Mouse (Mus musculus) layer of hippocampus, postnatal 14 days (tissue): ENCODE measurements around the gene Slc26a10. TPM values are rescaled to one million over a fixed set of nuclear protein-coding genes. Genes with fewer than 3 reads are reported as not detected.
A peak's percentile ranks its signal among the peaks of the same experiment; 100 is the strongest.
"Not testable (repeated sequence)": the region's sequence is repeated elsewhere in the genome, so short reads cannot be mapped to it uniquely, and the experiment has no call there.

Experiments
- DNase-seq, 2 experiments: peaks; one replicate each; pipeline ENCODE4 v3.0.0; 2021 to 2022; ENCODE audit warnings: low spot score in 2 of 2, mixed read lengths in 1 of 2
- total RNA-seq, 2 experiments: library from RNA; stranded (reverse); gene quantifications; 2 replicates each; pipeline ENCODE4 v1.2.3; 2021

The Slc26a10 gene
- total RNA-seq, 2 experiments from 2014 or later: 4.6 to 5.9 TPM

GRCm38 (mm10) chr10:127135118-127135836, 45.2 kb downstream of the Slc26a10 start:
- no peak for DNase-seq

- not testable (repeated sequence) for DNase-seq
Measured at GRCm38 (mm10) chr10:127134394-127135035, 45.9 kb downstream of the Slc26a10 start.

DNA sequence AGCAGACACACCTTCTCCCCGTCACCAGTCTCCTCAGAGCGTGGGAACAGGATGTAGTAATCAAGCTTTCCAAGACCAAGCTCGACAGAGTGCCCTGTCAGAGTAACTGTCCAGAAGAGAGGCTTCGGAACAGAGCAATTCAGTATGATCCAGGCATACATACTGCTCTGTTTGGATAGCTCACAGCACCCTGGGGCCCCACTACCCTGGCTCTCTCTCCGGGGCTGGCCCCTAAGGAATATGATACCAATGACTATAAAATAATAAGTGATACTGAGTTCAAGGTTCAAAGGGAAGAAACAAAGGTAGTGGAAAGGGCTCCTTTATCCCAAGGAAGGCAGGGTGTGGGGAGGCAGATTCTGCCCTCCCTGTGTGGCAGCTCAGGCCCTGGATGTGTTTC, 48.0 kb downstream of the Slc26a10 start:
- DNase-seq: no peak

GRCm38 (mm10) chr10:127129431-127129830, 51.0 kb downstream of the Slc26a10 start:
- DNase-seq: no peak

DNA sequence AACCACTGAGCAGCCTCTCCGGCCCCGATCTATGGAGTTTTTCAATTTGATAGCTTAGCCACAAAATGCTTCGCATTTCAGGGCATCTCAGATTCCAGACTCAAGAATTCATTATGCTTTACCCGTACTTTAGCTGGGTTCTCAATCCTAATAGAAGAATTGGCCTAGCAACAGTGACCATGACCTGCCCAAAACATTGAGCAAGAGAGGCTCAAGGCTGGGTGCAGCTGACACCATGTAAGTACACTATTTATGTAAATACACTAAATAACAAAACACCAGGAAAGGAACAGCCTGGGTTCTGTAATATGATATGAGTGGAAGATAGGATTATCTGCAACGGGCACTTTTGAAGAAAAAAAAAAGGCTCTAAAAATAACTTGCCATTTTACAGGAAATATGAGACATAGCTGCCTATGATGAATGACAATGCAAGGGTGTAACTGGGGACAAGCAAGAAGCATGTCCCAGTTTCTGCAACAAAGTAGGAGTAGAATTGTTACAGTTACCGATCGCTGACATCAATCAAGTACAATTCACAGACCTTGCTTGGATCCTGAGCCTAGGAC, 52.6 kb downstream of the Slc26a10 start:
- no peak for DNase-seq

GRCm38 (mm10) chr10:127126579-127126978, 53.9 kb downstream of the Slc26a10 start:
- no peak for DNase-seq

- no peak for DNase-seq
Measured at GRCm38 (mm10) chr10:127125210-127126001, 55.0 kb downstream of the Slc26a10 start.

GRCm38 (mm10) chr10:127123436-127123805, 57.0 kb downstream of the Slc26a10 start:
- peak; percentile 66 to 84 for DNase-seq

GRCm38 (mm10) chr10:127122784-127123435, 57.5 kb downstream of the Slc26a10 start:
- DNase-seq: no peak

DNA sequence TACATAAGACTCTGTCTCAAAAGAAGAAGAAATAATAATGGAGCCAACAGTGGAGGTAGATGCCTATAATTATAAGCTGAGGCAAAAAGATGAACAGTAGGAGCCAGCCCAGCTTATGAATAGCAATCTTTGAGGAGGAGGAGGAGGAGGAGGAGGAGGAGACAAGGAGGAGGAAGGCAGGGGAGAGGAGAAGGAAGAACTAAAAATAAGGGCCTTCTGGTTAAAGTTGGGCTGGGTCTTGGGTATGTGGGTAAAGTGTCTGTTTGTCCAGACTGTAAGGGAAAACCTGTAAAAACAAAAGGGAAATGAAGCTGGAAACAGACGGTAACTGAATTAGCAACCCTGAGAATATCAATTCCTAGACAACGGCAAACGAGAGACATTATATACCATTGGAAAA, 58.4 kb downstream of the Slc26a10 start:
- no peak for DNase-seq

Other genes starting within 250 kb of the Slc26a10 start
- gene Ctdsp2, start 201.9 kb downstream of the Slc26a10 start, total RNA-seq: 10 to 100 TPM; 90.7 to 93.6 TPM
- under 1 TPM; 0.48 to 0.62 TPM for gene Avil, start 179.9 kb downstream of the Slc26a10 start, total RNA-seq
- gene Tsfm, start 149.8 kb downstream of the Slc26a10 start, total RNA-seq: 10 to 100 TPM; 27.4 to 31.9 TPM
- gene Mettl1, start 139.2 kb downstream of the Slc26a10 start, total RNA-seq: 10 to 100 TPM; 10.2 to 10.9 TPM
- gene Eef1akmt3, start 139.1 kb downstream of the Slc26a10 start, total RNA-seq: under 1 TPM; 0.36 to 0.41 TPM
- 1 to 10 TPM in 1 of 2 experiments, under 1 TPM in 1; 0.74 to 1.0 TPM for gene Cyp27b1, start 132.4 kb downstream of the Slc26a10 start, total RNA-seq
- gene March9, start 120.5 kb downstream of the Slc26a10 start, total RNA-seq: 10 to 100 TPM; 31.8 to 34.9 TPM
- gene Cdk4, start 117.1 kb downstream of the Slc26a10 start, total RNA-seq: 100 to 1,000 TPM; 120 to 123 TPM
- gene Tspan31, start 110.4 kb downstream of the Slc26a10 start, total RNA-seq: 10 to 100 TPM; 62.7 to 65.4 TPM
- 100 to 1,000 TPM; 719 to 736 TPM for gene Agap2, start 105.4 kb downstream of the Slc26a10 start, total RNA-seq
- 100 to 1,000 TPM; 100 to 103 TPM for gene Os9, start 59.5 kb downstream of the Slc26a10 start, total RNA-seq
- 100 to 1,000 TPM; 108 to 110 TPM for gene B4galnt1, start 15.4 kb downstream of the Slc26a10 start, total RNA-seq
- gene Arhgef25, start 9.4 kb upstream of the Slc26a10 start, total RNA-seq: 100 to 1,000 TPM; 196 to 200 TPM
- 100 to 1,000 TPM; 200 to 207 TPM for gene Dtx3, start 15.1 kb upstream of the Slc26a10 start, total RNA-seq
- gene Pip4k2c, start 30.9 kb upstream of the Slc26a10 start, total RNA-seq: 10 to 100 TPM; 65.7 to 69.2 TPM
- gene Kif5a, start 82.7 kb upstream of the Slc26a10 start, total RNA-seq: 100 to 1,000 TPM; 413 to 455 TPM
- gene Dctn2, start 85.7 kb upstream of the Slc26a10 start, total RNA-seq: 100 to 1,000 TPM; 298 to 304 TPM
- gene Mbd6, start 108.4 kb upstream of the Slc26a10 start, total RNA-seq: 10 to 100 TPM; 46.0 to 53.3 TPM
- gene Mars, start 131.1 kb upstream of the Slc26a10 start, total RNA-seq: 10 to 100 TPM; 56.3 to 59.4 TPM
- gene Arhgap9, start 141.3 kb upstream of the Slc26a10 start, total RNA-seq: 1 to 10 TPM in 1 of 2 experiments, under 1 TPM in 1; 0.99 to 1.1 TPM
- gene Gli1, start 161.3 kb upstream of the Slc26a10 start, total RNA-seq: 1 to 10 TPM; 2.0 to 3.3 TPM
- under 1 TPM in 1 of 2 experiments, not detected in 1; 0.07 TPM for gene Inhbe, start 173.8 kb upstream of the Slc26a10 start, total RNA-seq
- gene Inhbc, start 189.8 kb upstream of the Slc26a10 start, total RNA-seq: not detected
- gene R3hdm2, start 199.7 kb upstream of the Slc26a10 start, total RNA-seq: 100 to 1,000 TPM; 161 to 186 TPM